Mouse (Mus musculus) activated CD4-positive, CD25-positive, alpha-beta regulatory T cell, adult 9 weeks (primary cell): Measurements from ENCODE around the gene Tnfaip8l3. TPM values are rescaled to one million over a fixed set of nuclear protein-coding genes. Genes with fewer than 3 reads are reported as not detected.

Source experiments
- polyA plus RNA-seq: library from polyadenylated mRNA; unstranded; fragments of 100-300 nt; shearing (Covaris generic); gene quantifications from one replicate; pipeline ENCODE4 v1.2.1, GENCODE M21; 2017

Gene Tnfaip8l3
- polyA plus RNA-seq: not detected

GRCm38 (mm10) chr9:54068032-54068649 lies at the start of gene Tnfaip8l3:
Gene Tnfaip8l3 (minus strand): TSS chr9:54068388.

DNA sequence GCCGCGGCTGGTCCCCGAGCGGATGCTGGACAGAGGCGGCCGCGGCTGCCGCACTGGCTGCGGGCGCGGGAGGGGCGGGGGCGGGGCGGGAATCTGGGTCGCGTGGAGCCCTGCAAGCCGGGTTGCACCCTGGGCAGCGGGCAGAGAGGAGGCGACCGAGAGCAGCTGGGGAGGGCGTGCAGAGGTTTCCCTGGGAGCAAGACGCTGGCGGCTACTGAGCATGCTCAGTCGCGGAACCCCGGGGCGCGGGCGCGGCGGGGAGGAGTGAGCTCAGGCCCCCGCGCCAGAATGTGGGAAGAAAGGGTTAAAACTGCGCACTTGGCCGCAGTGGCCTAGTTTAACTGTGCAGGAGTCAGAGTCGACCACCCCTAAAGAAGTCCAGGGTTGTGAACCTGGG lies 93.1 kb downstream of the Tnfaip8l3 start, which contains the start of gene Elmod1:
TSS of gene Elmod1 (minus strand) at position 180 of the 397 bp plus-strand sequence.

Other genes starting within 250 kb of the Tnfaip8l3 start
- gene Sln, start 218.2 kb downstream of the Tnfaip8l3 start, polyA plus RNA-seq: not detected
- not detected for gene Elmod1, start 93.1 kb downstream of the Tnfaip8l3 start, polyA plus RNA-seq
- not detected for gene Cyp19a1, start 199.7 kb upstream of the Tnfaip8l3 start, polyA plus RNA-seq
- not detected for gene Gldn, start 218.1 kb upstream of the Tnfaip8l3 start, polyA plus RNA-seq